Mouse (Mus musculus): Measurements from ENCODE around the gene Wwp2.

The Wwp2 gene

DNA sequence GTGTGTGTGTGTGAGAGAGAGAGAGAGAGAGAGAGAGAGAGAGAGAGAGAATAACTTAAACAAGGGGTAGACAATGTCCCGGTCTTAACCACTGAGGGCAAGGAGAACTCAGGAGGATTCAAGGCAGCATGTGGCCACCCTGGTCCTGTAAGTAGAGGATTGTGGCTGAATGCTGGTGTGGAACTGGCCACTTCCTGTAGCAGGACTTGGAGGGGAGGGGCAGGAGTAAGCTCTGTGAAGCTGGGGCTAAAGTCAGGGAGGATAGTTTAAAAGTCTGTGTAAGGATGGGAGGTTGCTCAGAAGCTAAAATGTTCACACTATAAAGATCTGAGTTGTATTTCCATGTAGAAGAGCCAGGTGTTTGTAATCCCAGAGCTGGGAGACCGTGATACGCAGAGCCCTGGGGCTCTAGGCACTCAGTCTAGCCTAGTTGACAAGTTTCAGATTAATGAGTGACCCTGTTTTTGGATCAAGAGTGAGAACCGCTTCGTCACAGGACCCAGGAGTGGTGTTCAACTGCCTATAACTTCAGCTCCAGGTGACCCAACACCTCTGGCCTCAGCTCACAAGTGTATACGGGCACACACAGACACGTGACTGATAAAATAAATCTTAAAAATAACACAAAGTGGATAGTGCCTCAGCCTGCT, 135.4 kb downstream of the Wwp2 start:
- peak; percentile 50 for DNase-seq

DNA sequence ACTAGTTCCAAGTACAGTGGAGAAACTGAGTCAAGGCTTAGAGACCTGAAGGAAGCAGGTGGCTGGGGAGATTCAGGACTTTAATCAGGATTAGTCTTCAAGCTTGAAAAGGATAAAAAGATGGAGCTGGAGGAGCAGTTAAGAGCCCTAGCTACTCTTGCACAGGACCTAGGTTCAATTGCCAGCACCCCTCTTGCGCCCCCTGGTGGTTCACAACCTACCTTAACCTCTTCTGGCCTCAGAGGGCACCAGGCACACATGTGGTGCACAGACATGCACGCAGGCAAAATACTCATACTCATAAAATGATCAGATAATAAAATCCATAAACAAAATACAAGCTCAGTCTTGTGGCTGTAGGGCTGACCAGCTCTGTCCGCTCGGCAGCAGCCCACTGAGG, 136.3 kb downstream of the Wwp2 start:
- DNase-seq = peak; percentile 32

DNA sequence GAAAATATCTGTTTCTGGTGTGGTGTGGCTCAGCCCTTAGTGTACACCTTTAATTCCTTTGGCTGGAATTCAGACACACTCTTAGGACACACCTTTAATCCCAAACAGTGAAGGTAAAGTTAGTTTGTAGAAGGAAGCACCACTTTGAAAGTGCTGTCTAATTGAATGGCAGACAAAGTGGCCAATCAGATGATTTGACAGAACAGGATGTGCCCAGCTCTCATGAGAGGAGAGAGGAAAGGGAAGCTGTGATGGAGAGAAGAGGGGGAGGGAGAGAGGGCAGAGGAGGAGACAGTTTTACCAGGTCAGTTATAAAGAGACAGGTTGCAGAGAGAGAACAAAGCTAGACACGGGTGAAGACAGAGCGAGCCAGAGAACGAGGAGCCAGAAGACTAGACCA, 138.6 kb downstream of the Wwp2 start:
- no peak for DNase-seq

DNA sequence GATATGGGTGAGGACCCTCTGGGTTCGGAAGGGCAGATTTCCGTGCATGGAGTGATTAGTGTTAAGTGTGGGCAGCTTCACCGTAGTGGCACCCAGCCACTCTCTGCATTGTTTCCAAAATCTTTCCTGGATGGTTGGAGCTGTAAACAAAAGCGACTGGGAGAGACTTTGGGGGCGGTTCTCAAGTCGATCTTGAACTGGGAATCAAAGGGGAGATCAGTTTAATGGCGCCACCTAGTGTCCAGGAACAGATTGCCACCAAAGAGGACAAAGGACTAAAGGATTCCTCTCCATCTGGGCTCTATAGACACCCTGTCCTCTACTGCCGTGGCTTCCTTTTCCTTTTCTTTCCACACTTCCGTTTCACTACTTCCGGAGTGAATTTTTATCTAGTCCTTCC, 140.5 kb downstream of the Wwp2 start:
- DNase-seq = peak; percentile 65

DNA sequence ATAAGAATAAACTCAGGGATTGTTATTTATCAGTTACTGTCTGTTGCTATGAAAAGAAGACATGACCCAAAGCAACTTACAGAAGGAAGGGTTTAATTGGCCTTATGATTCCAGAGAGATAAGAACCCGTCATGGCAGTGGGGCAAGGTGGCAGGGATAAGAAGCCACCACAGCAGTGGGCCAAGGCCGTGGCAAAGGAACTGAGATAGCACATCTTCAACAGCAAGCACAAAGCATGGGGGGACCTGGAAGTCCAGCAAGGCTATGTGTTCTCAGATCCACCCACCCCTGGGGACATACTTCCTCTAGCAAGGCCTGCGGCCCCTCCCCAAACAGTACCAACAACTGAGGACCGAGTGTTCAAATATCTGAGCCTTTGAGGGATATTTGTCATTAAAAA, 141.5 kb downstream of the Wwp2 start:
- no peak for DNase-seq

DNA sequence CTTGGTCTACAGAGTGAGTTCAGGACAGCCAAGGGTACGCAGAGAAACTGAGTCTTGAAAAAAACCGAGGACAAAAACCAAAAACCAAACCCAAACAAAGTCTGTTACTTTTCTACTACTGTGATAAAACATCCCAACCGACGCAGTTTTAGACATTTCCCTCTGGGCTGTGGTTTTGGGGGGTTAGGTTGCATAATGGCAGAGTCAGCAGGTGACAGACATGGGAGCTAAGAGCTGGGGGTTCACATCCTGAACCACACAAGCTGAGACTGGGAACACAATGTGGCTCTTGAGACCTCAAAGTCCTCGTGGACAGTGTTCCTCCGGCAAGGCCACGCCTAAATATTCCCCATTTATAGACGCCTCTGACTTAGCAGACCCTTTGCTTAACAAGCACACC, 142.0 kb downstream of the Wwp2 start:
- no peak for DNase-seq

DNA sequence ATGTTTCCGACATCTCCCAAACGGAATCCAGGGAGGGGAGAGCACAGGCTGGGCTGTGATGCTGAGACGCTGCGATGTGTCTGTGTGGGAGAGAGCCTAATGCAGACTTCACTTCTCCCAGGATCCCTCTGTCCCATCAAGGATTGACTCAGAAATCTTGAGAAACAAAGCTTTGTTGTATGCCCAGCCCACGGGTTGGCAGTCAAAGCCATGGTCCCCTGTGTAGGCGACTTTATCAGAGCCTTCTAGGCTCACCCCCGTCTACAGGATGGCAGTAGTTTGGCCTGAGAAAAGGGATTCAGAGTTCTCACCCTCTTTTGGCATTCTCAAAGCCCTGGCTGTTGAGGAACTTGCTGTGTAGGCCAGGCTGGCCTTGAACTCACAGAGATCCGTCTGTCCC, 142.4 kb downstream of the Wwp2 start:
- no peak for DNase-seq

DNA sequence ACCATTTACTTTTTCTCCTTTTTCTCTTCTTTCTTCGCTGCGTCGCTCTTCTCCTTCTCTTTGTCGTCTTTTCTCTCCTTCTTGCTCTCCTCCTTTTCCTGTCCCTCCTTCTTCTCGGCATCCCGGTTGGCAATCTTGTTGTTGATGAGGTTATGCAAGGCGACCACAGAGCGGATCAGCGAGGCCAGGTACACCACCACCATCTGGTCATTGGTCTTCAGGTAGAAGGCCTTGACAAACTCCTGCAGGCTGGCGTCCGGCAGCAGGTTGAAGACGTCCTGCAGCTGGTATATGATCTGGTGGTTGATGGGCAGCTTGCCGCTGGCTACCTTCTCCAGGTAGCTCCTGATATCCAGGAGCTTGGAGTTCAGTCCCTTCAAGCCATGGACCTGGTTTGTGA, 144.7 kb downstream of the Wwp2 start:
- DNase-seq = no peak

DNA sequence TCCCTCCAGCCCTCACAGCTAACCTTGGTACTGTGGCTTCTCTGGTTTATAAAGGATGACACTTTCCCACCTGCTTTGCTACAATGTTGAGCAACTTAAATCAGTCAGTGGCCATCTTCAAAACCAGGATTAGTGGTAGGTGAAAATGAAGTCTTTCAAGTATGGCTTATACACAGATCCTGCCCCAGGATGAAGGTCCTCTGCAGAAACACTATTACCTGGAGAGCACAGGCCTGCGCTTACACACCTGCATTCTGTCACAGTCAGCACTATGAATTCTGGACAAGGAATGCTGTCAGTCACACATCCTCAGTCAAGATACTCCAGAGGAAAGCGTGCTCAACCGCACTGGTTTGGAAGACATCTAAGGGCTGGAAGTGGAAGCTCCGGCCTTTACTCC, 145.4 kb downstream of the Wwp2 start:
- DNase-seq = no peak

DNA sequence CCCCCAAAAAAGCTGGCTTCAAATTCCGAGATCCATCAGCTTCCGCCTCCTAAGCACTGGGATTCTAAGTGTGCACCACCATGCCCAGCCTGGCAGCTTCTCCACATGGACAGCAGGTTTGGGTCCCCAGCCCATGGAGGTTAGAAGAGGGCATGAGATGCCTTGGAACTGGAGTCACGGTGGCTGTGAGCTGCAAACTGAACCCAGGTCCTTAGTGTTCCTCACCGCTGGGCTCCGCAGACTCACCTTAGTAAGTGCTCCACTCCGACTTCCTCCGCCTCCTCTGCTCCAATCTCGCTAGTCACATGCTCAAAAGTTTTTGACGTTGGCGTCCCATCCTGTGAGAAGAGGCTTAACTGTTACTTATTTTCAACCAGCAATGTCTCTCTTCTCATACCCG, 146.0 kb downstream of the Wwp2 start:
- DNase-seq = no peak

DNA sequence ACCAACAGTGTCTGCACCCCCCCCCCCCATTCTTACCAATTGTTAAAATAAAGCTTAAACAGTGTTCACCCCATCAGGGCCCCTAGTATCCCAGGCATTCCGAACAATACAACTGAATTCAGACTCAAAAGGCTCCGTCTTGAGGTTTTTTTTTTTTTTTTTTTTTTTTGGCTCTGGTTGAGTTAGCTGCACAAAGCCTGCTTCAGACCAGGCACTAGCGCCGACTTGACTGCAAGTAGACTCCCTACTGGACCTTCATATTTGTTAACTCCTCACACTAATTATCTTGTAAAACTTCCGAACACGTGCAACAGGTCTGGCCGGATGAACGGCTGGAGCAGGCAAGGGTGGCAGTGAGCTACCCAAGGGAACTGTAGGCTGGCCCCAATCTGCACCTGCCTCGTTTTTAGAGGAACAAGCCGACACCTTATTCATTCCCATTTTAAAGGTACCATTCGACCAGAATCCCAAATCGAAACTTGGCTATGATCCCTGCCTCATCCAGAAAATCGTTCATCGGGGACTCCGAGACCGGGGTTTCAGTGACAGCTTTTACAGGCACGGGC, 151.3 kb downstream of the Wwp2 start:
- peak; percentile 33 for DNase-seq

DNA sequence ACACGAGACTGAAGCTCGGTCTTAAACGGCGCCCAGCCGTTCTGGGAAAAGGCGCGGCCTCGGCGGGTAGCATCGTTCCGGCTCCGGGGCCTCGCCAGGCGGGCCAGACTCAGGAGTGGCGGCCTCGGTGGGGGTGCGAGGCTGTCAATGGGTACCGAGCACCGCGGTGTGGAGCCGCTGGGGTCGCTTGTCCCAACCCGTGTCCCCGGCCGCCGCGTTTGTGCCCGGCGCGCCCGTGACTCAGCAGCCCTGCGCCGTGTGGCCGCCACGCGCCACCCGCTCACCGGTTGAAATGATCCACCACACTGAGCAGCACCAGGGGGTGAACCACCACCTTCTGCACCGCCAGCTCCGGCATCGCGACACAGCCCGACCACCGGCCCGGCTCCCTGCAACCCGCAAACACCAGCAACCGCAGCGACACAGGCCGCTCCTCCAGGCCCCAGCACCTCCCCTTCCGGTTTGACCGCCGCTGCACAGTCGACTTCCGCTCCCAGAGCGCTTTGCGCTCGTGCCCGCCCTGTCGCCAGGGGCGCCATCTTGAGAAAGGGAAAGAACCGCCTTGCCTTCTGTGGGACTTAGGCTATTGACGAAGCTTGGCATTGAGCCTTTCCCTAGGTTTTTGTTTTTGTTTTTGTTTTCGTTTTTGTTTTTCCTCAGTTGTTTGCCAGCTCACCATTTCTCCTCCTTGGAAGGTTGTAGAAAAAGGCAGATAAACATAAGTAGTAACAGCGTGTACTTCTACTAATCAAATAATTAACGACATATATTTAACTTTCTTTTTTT, 152.0 kb downstream of the Wwp2 start, which contains the start of gene Psmd7:
Gene Psmd7, minus strand, starts transcription at position 470 of the 786 bp plus-strand sequence.
- peak; percentile 91 for DNase-seq

DNA sequence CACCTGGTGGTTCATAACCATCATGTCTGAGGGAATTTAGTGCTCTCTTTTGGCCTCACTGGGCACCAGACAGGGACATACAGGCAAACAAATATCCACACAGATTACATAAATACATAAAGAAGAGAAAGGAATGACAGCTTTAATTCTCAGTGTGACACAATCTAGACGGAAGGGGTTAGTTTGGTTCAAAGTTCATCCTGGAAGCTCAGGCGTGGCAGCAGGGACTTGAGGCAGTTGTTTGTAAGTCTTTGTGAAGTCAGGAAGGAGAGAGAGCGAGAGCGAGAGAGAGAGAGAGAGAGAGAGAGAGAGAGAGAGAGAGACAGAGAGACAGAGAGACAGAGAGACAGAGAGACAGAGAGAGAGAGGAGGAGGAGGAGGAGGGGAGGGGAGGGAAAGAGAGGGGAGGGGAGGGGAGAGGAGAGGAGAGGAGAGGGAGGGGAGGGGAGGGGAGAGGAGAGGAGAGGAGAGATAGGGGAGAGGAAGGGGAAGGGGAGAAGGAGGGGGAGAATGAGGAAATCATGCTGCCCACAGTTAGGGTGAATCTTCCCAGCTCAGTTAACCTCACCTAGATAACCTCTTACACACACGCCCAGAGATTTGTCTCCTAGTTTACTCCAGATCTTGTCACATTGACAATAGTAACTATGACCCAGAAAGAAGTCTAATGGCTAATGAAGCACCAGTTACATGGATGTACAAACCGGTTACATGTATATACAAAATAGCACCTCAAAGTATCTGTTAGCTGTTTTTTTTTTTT, 158.0 kb downstream of the Wwp2 start:
- no peak for DNase-seq

DNA sequence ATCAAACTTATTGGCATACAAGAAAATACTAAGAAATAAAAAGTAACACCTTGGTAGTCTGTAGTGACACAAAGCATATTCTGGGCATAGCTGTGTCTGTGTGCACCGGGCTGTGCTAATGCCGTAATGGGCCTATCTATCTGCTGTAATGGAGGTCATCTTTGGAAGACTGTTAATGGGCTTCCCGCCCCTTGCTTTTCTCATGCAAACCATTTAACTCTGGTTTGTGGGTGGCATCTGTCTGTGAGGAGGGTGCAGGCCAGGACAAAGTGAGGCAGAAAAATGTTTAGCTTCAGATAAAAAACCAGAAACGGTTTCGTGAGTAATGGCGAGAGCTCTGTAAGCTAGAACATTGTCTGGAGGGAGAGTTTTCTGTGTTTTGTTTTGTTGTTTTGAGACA, 158.7 kb downstream of the Wwp2 start:
- no peak for DNase-seq

DNA sequence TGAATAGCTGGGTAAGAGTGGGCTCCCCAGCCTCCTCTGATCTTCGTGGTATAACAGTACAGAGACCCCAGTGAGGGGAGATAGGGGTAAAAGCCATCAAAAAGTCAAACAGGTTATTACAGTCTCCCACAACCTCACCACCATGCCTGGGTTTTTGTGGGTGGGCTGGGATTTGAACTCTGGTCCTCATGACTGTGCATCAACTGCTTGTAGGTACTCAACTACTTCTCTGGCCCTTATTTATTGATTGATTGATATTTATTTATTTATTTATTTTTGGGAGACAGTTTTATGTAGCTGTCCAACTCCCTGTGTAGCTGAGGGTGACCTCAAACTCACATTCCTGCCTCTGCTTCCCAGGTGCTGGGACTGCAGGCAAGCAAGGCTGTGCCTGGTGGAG, 161.6 kb downstream of the Wwp2 start:
- no peak for DNase-seq

DNA sequence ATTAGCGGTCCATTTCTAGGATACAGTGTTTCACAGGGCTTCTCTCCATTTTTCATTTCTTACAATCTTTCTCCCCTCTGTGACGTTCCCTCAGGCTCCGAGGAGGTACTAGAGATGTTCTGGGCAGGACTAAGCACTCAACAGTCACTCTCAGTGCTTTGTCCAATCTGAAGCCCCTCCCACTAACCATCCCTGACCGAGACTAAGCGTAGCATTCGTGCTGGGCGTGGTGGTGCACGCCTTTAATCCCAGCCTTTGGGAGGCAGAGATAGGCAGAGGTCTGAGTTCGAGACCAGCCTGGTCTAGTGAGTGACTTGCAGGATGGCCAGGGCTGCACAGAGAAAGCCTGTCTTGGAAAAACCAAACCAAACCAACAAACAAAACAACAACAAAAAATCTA, 163.5 kb downstream of the Wwp2 start:
- no peak for DNase-seq

DNA sequence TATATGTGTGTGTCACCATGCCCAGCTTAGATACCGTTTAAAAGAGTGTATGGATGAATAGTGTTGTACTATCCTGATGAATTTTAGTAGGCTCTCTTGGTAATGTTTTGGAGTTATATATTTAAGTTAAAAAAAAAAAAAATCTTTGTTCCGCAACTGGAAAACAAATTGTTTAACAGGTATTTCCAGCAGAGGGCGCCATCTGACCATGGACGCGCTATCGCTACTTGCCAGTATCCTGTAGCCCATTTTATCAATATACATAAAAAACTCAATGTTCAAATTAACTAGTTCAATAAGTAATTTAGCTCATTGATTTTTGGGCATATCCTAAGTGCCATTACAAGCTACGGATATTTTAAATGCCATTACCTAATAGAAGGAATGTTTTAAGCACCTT, 166.9 kb downstream of the Wwp2 start:
- no peak for DNase-seq
